Mouse (Mus musculus) lung, postnatal 0 days (tissue): ENCODE measurements around the gene Rbpjl. TPM values are rescaled to one million over a fixed set of nuclear protein-coding genes. Genes with fewer than 3 reads are reported as not detected.
A peak's percentile ranks its signal among the peaks of the same experiment; 100 is the strongest.

Experiments
- ATAC-seq: fragments of 200-750 bp; cut with Nextera tagmentation; 2 replicates; pipeline ENCODE4 v1.8.0; 2017; ENCODE audit warnings: moderate library complexity
- DNase-seq: peaks from one replicate; pipeline ENCODE4 v3.0.0-alpha.2; 2016; ENCODE audit warnings: low spot score
- H3K27ac ChIP-seq: fragments of 300-500 bp; sonication (generic); 2 replicates; pipeline ENCODE4 v1.5.1; 2014; ENCODE audit warnings: antibody characterized with exemption, mild to moderate bottlenecking, low read length, mixed read lengths
- H3K27me3 ChIP-seq: fragments of 300-500 bp; sonication (generic); replicated peaks from 2 replicates; pipeline ENCODE4 v1.6.1; 2014; ENCODE audit warnings: low read length, mixed read lengths; ENCODE audit not compliant: insufficient read depth
- H3K36me3 ChIP-seq: fragments of 300-500 bp; sonication (generic); 2 replicates; pipeline ENCODE4 v1.6.1; 2014; ENCODE audit warnings: low read length, mixed read lengths; ENCODE audit not compliant: insufficient read depth
- H3K4me1 ChIP-seq: fragments of 300-500 bp; sonication (generic); 2 replicates; pipeline ENCODE4 v1.6.1; 2014; ENCODE audit warnings: antibody characterized with exemption, low read depth, low read length, mixed read lengths; ENCODE audit not compliant: insufficient read depth
- H3K4me2 ChIP-seq: fragments of 300-500 bp; sonication (generic); replicated peaks from 2 replicates; pipeline ENCODE4 v1.6.1; 2014; ENCODE audit warnings: low read depth, mild to moderate bottlenecking, low read length, moderate library complexity, mixed read lengths
- H3K4me3 ChIP-seq: fragments of 300-500 bp; sonication (generic); 2 replicates; pipeline ENCODE4 v1.5.1; 2014; ENCODE audit warnings: low read depth, low read length
- H3K9ac ChIP-seq: fragments of 300-500 bp; sonication (generic); replicated peaks from 2 replicates; pipeline ENCODE4 v1.6.1; 2014; ENCODE audit warnings: low read depth, mild to moderate bottlenecking
- H3K9me3 ChIP-seq: fragments of 300-500 bp; sonication (generic); 2 replicates; pipeline ENCODE4 v1.6.1; 2016; ENCODE audit warnings: low read length, mixed read lengths
- CTCF ChIP-seq: IDR thresholded peaks from 2 replicates; pipeline ENCODE4 v1.5.1; 2016; ENCODE audit warnings: antibody characterized with exemption, mild to moderate bottlenecking
- EP300 ChIP-seq: IDR thresholded peaks from 2 replicates; pipeline ENCODE4 v1.6.1; 2016; ENCODE audit warnings: antibody characterized with exemption, mild to moderate bottlenecking, control low read depth
- WGBS: fragments of 180-500 bp; shearing (Covaris S2); extraction: QIAGEN DNeasy Blood & Tissue Kit; methylation state at CpG from one replicate; pipeline ENCODE4 v1.1.7; 2014; 5-methylcytosine and 5-hydroxymethylcytosine counted together
- microRNA-seq: library from miRNA; unstranded; fragments of <30 nt; microRNA quantifications from one replicate; pipeline ENCODE4, GENCODE M21; 2016
- polyA plus RNA-seq: library from polyadenylated mRNA; unstranded; fragments of >200 nt; fragmentation: Nextera tagmentation; extraction: Ambion mirVana; gene quantifications from 2 replicates; pipeline ENCODE4 v1.2.1, GENCODE M21; 2015

Gene Rbpjl
- polyA plus RNA-seq, 1 experiment from 2014 or later, result 29.7 TPM

DNA sequence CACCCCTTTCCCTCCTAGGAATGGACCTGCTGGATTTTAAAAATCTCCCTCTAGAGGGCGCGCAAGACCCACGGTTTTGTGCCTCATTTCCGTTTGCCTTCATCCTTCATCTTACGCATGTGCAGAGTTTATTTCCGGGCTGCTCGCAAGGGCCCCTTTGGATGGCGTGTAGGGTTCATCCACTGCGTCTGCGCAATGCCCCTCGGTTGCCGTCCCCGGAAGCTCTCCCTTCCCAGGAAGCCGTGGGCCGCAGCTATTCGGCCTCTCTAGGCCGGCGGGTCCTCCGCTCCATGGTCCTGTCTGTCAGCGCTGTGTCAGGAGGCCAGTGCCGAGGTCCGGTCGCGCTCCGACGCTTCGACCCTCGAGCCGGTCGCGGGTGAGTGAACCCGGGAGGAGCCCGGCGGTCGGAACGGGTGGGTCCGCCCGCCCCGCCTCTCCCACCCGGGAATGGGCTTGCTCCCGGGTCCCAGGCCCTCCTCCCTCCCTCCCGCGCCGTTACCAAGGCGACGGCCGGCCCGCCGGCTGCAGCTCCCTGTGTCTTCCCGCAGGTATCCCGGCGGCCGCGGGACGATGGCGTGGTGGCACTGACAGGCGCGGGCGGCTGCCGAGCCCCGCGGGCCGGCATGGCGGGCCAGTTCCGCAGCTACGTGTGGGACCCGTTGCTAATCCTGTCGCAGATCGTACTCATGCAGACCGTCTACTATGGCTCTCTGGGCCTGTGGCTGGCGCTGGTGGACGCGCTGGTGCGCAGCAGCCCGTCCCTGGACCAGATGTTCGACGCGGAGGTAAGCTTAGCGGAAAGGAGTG is 58.0 kb downstream of the Rbpjl start, which contains the start of gene Gm20458:
TSS of gene Gm20458 (plus strand) at position 223 of the 807 bp plus-strand sequence.
- peak within 1 kb of the TSS; percentile 81 for H3K4me2 ChIP-seq
- under 1% methylated on average over 66 of the region's 79 CpGs for WGBS
- H3K9ac ChIP-seq, result peak within 1 kb of the TSS; percentile 82
- H3K27ac ChIP-seq, result peak within 1 kb of the TSS; percentile 82
- H3K9me3 ChIP-seq, result no peaks in the 10 kb centered on the region
- peak; percentile 99 for DNase-seq
- no peaks in the 10 kb centered on the region for H3K27me3 ChIP-seq
- ATAC-seq, result peak; percentile 96
- 0 out of 2 replicates have a peak, but pooled peaks cover 16% of the 10 kb centered on the region for H3K36me3 ChIP-seq
- peak within 1 kb of the TSS; percentile 90 for H3K4me3 ChIP-seq
- H3K4me1 ChIP-seq, result peaks cover 12% of the 10 kb centered on the region
- TF ChIP-seq CTCF, result peak; percentile 82
- TF ChIP-seq EP300, result no peak

Small RNAs within 50 kb of the gene (microRNA-seq; reads per million reads assigned to microRNA genes)
- gene Mir7678, result not detected

Other genes starting within 250 kb of the Rbpjl start
- not detected in 2 replicates for gene Kcns1, start 232.0 kb upstream of the Rbpjl start, polyA plus RNA-seq
- 0.15 and 0.18 TPM in 2 replicates for gene Wfdc5, start 220.4 kb upstream of the Rbpjl start, polyA plus RNA-seq
- 0.26 TPM in 1 of 2 replicates, not detected in the other for gene Wfdc12, start 212.5 kb upstream of the Rbpjl start, polyA plus RNA-seq
- not detected in 2 replicates for gene Wfdc15a, start 203.0 kb upstream of the Rbpjl start, polyA plus RNA-seq
- gene Wfdc15b, start 181.5 kb upstream of the Rbpjl start, polyA plus RNA-seq, result not detected in 2 replicates
- not detected in 2 replicates for gene Svs2, start 164.7 kb upstream of the Rbpjl start, polyA plus RNA-seq
- gene Svs3b, start 146.5 kb upstream of the Rbpjl start, polyA plus RNA-seq, result not detected in 2 replicates
- not detected in 2 replicates for gene Svs4, start 124.7 kb upstream of the Rbpjl start, polyA plus RNA-seq
- not detected in 2 replicates for gene Svs3a, start 113.9 kb upstream of the Rbpjl start, polyA plus RNA-seq
- gene Svs6, start 86.4 kb upstream of the Rbpjl start, polyA plus RNA-seq, result not detected in 2 replicates
- gene Svs5, start 70.4 kb upstream of the Rbpjl start, polyA plus RNA-seq, result not detected in 2 replicates
- gene Slpi, start 14.0 kb upstream of the Rbpjl start, polyA plus RNA-seq, result 79.5 and 106 TPM in 2 replicates
- 71.4 and 81.2 TPM in 2 replicates for gene Matn4, start 2.0 kb downstream of the Rbpjl start, polyA plus RNA-seq
- 217 and 289 TPM in 2 replicates for gene Sdc4, start 40.7 kb downstream of the Rbpjl start, polyA plus RNA-seq
- gene Sys1, start 53.8 kb downstream of the Rbpjl start, polyA plus RNA-seq, result 63.5 and 66.2 TPM in 2 replicates
- 23.5 and 32.9 TPM in 2 replicates for gene Gm20458, start 57.8 kb downstream of the Rbpjl start, polyA plus RNA-seq
- gene Trp53tg5, start 70.6 kb downstream of the Rbpjl start, polyA plus RNA-seq, result not detected in 2 replicates
- gene Dbndd2, start 83.0 kb downstream of the Rbpjl start, polyA plus RNA-seq, result 39.9 and 44.6 TPM in 2 replicates
- gene Pigt, start 94.4 kb downstream of the Rbpjl start, polyA plus RNA-seq, result 45.5 and 54.8 TPM in 2 replicates
- 1,345 and 1,354 TPM in 2 replicates for gene Wfdc2, start 159.3 kb downstream of the Rbpjl start, polyA plus RNA-seq
- gene Spint3, start 170.3 kb downstream of the Rbpjl start, polyA plus RNA-seq, result not detected in 2 replicates
- gene Wfdc6a, start 182.3 kb downstream of the Rbpjl start, polyA plus RNA-seq, result 0.93 and 1.0 TPM in 2 replicates
- not detected in 2 replicates for gene Eppin, start 190.5 kb downstream of the Rbpjl start, polyA plus RNA-seq
- 0.90 and 1.3 TPM in 2 replicates for gene Wfdc6b, start 210.4 kb downstream of the Rbpjl start, polyA plus RNA-seq
- 0.36 and 0.43 TPM in 2 replicates for gene Wfdc8, start 210.5 kb downstream of the Rbpjl start, polyA plus RNA-seq
- gene Wfdc16, start 235.7 kb downstream of the Rbpjl start, polyA plus RNA-seq, result not detected in 2 replicates